Mouse (Mus musculus) intestine, postnatal 0 days (tissue): ENCODE measurements around the gene Elf4. TPM values are rescaled to one million over a fixed set of nuclear protein-coding genes. Genes with fewer than 3 reads are reported as not detected.

Source experiments
- ATAC-seq: fragments of 200-750 bp; cut with Nextera tagmentation; 2 replicates; pipeline ENCODE4 v1.8.0; 2017; ENCODE audit warnings: mild to moderate bottlenecking, moderate TSS enrichment, moderate library complexity
- H3K27ac ChIP-seq: fragments of 300-500 bp; sonication (generic); 2 replicates; pipeline ENCODE4 v1.5.1; 2014; ENCODE audit warnings: mild to moderate bottlenecking, low read depth, low read length, moderate library complexity
- H3K27me3 ChIP-seq: fragments of 300-500 bp; sonication (generic); replicated peaks from 2 replicates; pipeline ENCODE4 v1.6.1; 2014; ENCODE audit warnings: low read length, mixed read lengths; ENCODE audit not compliant: control insufficient read depth, insufficient read depth
- H3K36me3 ChIP-seq: fragments of 300-500 bp; sonication (generic); 2 replicates; pipeline ENCODE4 v1.6.1; 2014; ENCODE audit warnings: mild to moderate bottlenecking, moderate library complexity; ENCODE audit not compliant: control insufficient read depth, insufficient read depth
- H3K4me1 ChIP-seq: fragments of 300-500 bp; sonication (generic); replicated peaks from 2 replicates; pipeline ENCODE4 v1.6.1; 2014; ENCODE audit warnings: antibody characterized with exemption, low read length, mixed read lengths; ENCODE audit not compliant: control insufficient read depth, insufficient read depth
- H3K4me2 ChIP-seq: fragments of 300-500 bp; sonication (generic); replicated peaks from 2 replicates; pipeline ENCODE4 v1.6.1; 2014; ENCODE audit warnings: low read depth, mild to moderate bottlenecking, moderate library complexity
- H3K4me3 ChIP-seq: fragments of 300-500 bp; sonication (generic); 2 replicates; pipeline ENCODE4 v1.5.1; 2014; ENCODE audit warnings: low read depth, low read length
- H3K9ac ChIP-seq: fragments of 300-500 bp; sonication (generic); 2 replicates; pipeline ENCODE4 v1.6.1; 2014; ENCODE audit warnings: mild to moderate bottlenecking, low read depth, low read length
- H3K9me3 ChIP-seq: fragments of 300-500 bp; sonication (generic); 2 replicates; pipeline ENCODE4 v1.6.1; 2016; ENCODE audit warnings: mixed run types; ENCODE audit not compliant: control insufficient read depth
- CTCF ChIP-seq: sonication (generic); IDR thresholded peaks from 2 replicates; pipeline ENCODE4 v1.5.1; 2016; ENCODE audit warnings: low read depth, mild to moderate bottlenecking, control low read depth, antibody characterized with exemption, moderate library complexity
- WGBS: fragments of 180-500 bp; shearing (Covaris S2); extraction: QIAGEN DNeasy Blood & Tissue Kit; methylation state at CpG from one replicate; pipeline ENCODE4 v1.1.7; 2014; 5-methylcytosine and 5-hydroxymethylcytosine counted together
- polyA plus RNA-seq: library from polyadenylated mRNA; unstranded; fragments of >200 nt; fragmentation: Nextera tagmentation; extraction: Ambion mirVana; gene quantifications from 2 replicates; pipeline ENCODE4 v1.2.1, GENCODE M21; 2015

The Elf4 gene
- polyA plus RNA-seq, 1 experiment from 2014 or later: 10.6 TPM

GRCm38 (mm10) chrX:48454495-48454878, 8.4 kb downstream of the Elf4 start:
- peak; percentile 22 for ATAC-seq
- no peaks in the 10 kb centered on the region for H3K27me3 ChIP-seq
- no peak for TF ChIP-seq CTCF
- no peaks in the 10 kb centered on the region for H3K36me3 ChIP-seq
- H3K9me3 ChIP-seq: no peaks in the 10 kb centered on the region
- 24% methylated on average over 15 of the region's 21 CpGs for whole genome bisulfite sequencing
- no peaks in the 10 kb centered on the region for H3K4me1 ChIP-seq
- H3K4me3 ChIP-seq: peak overlapping the region; percentile 60
- H3K9ac ChIP-seq: peak overlapping the region; percentile 79
- H3K27ac ChIP-seq: peak overlapping the region; percentile 91
- H3K4me2 ChIP-seq: peak overlapping the region; percentile 70

GRCm38 (mm10) chrX:48453736-48454494, 9.0 kb downstream of the Elf4 start:
- H3K36me3 ChIP-seq: no peaks in the 10 kb centered on the region
- peak overlapping the region; percentile 70 for H3K4me2 ChIP-seq
- TF ChIP-seq CTCF: peak; percentile 45
- peak overlapping the region; percentile 91 for H3K27ac ChIP-seq
- H3K9me3 ChIP-seq: no peaks in the 10 kb centered on the region
- no peaks in the 10 kb centered on the region for H3K27me3 ChIP-seq
- ATAC-seq: peak; percentile 87
- 19% methylated on average over 29 of the region's 91 CpGs for WGBS
- peak overlapping the region; percentile 79 for H3K9ac ChIP-seq
- H3K4me1 ChIP-seq: no peaks in the 10 kb centered on the region
- peak overlapping the region; percentile 60 for H3K4me3 ChIP-seq

DNA sequence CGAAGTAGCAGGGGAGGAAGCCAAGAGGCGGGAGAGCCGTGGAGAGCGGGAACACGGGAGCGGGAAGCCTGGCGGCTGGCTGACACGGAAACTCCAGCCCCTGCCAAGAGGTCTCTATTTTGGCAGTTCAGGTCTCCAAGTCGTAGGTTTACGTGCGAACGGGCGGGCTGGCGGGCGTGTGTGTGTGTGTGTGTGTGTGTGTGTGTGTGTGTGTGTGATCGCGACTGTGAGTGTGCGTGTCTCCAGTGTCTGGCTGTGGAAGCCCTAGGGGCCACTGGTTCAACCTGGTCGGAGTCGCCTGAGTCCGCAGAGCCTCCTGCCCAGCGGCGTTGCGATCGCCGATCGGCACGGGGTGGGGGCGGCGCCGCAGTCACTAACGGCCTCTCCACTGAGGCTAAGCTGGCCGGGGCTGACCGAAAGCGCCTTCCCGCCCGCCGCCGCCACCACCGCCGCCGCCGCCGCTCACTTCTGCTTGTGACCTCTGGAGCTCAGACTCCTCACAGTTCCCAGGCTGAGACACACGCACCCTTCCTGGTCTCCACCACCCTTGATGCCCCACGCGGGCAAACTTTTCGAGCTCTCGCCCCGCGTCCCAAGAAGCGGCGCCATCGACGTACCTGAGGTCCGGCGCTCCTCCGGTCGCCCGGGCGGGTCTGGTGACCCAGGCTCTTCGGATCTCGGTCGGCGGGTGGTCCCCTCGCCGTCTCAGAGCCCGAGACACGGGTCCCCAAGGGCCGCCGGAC, 9.8 kb downstream of the Elf4 start:
- Histone ChIP-seq H3K27ac (peak overlapping the region; percentile 91), H3K4me3 (peak overlapping the region; percentile 60), H3K9me3 (no peaks in the 10 kb centered on the region), H3K9ac (peak overlapping the region; percentile 79), H3K36me3 (no peaks in the 10 kb centered on the region), H3K4me1 (no peaks in the 10 kb centered on the region), H3K4me2 (peak overlapping the region; percentile 70), H3K27me3 (no peaks in the 10 kb centered on the region)
- no peak for TF ChIP-seq CTCF
- ATAC-seq: peak; percentile 9
- 16% methylated on average over 35 of the region's 71 CpGs for WGBS

DNA sequence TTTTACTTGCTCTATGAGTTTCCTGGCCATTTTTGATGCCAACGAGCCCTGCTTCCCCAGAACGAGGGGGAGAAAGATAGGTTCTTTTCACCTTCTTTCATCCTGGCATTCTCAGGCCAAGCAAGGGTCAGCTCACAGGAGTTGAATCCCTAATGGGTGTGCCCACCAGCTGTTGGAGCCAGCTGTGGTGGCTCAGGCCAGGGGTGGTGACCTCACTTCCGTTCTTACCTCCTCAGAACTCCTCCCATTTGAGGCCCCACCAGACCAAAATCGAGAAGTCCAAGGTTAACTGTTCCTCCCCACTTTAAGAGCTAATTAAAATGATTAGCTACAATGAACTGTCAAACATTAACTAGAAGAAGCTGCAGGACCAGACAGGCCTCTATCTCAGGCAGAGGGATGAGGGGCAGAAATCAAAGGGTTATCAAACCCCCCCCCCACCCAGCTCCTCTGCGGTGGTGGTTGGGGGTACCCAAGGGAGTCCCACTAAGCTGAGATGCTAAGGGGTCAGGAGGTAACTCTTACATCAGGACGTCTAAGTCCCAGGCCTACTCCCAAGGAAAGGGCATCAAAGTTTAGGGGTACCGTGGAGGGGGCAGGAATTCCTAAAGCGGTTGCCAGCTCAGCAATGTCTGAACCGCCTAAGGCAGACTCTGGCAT, 10.6 kb downstream of the Elf4 start:
- H3K36me3 ChIP-seq: no peaks in the 10 kb centered on the region
- H3K27ac ChIP-seq: peak overlapping the region; percentile 91
- no peak for TF ChIP-seq CTCF
- WGBS: 32% methylated on average over 9 of the region's 9 CpGs
- no peaks in the 10 kb centered on the region for H3K9me3 ChIP-seq
- H3K27me3 ChIP-seq: no peaks in the 10 kb centered on the region
- no peaks in the 10 kb centered on the region for H3K4me1 ChIP-seq
- peak overlapping the region; percentile 79; the same call in 1 of the 2 replicates for H3K9ac ChIP-seq
- H3K4me3 ChIP-seq: peak overlapping the region; percentile 60
- peak overlapping the region; percentile 70 for H3K4me2 ChIP-seq
- peak; percentile 63 for ATAC-seq

DNA sequence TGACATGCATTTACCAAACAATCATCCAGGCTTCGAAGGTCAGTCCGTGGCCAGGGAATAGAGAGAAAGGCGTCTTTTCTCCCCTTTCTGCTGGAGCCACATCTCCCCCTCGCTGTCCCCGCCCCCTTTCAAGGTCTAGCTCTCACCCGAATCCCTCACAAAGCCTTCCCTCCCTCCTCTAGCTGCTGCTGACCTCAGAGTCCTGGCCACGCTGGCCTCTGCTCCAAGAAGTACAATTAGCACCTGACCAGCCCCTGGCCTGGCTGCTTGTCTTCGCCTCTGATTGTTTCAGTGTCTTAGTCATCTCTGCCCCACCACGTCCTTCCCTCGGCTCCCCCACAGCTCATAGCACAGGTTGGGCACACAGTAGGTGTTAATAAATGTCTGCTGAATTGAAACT, 13.3 kb downstream of the Elf4 start:
- TF ChIP-seq CTCF: no peak
- Histone ChIP-seq H3K4me2 (no peak overlapping the region), H3K4me1 (no peaks in the 10 kb centered on the region), H3K9me3 (no peaks in the 10 kb centered on the region), H3K27ac (no peak overlapping the region), H3K27me3 (no peaks in the 10 kb centered on the region), H3K9ac (no peak overlapping the region), H3K36me3 (no peaks in the 10 kb centered on the region), H3K4me3 (no peak overlapping the region)
- 41% methylated on average over 10 of the region's 10 CpGs for WGBS
- no peak for ATAC-seq

GRCm38 (mm10) chrX:48444677-48445076, 18.3 kb downstream of the Elf4 start:
- no peaks in the 10 kb centered on the region for H3K4me1 ChIP-seq
- no peak for ATAC-seq
- H3K36me3 ChIP-seq: no peaks in the 10 kb centered on the region
- H3K27me3 ChIP-seq: no peaks in the 10 kb centered on the region
- WGBS: 76% methylated on average over 4 of the region's 4 CpGs
- H3K4me2 ChIP-seq: no peak overlapping the region
- no peak for TF ChIP-seq CTCF
- no peak overlapping the region for H3K27ac ChIP-seq
- no peak overlapping the region for H3K9ac ChIP-seq
- no peak overlapping the region for H3K4me3 ChIP-seq
- no peaks in the 10 kb centered on the region for H3K9me3 ChIP-seq
